Mouse (Mus musculus) embryonic stem cell, embryonic (primary cell): ENCODE data around the gene Isoc2b.

Experiments
- CTCF ChIA-PET, 4 experiments: fragments of 300-600 bp in 2 of 4; fragments of 350-600 bp in 2 of 4; sonication (Branson Sonifier 250); formaldehyde crosslinking; loops; one replicate each; lab custom pipeline; 2022; ENCODE audit warnings: inconsistent platforms in 2 of 4; lab: Charles Lee
- POLR2A ChIA-PET, 4 experiments: fragments of 300-600 bp in 2 of 4; fragments of 350-600 bp in 2 of 4; sonication (Branson Sonifier 250); formaldehyde crosslinking; loops; one replicate each; lab custom pipeline; 2022; ENCODE audit warnings: antibody characterized with exemption in 4 of 4, inconsistent platforms in 1 of 4; lab: Charles Lee

Isoc2b gene

DNA sequence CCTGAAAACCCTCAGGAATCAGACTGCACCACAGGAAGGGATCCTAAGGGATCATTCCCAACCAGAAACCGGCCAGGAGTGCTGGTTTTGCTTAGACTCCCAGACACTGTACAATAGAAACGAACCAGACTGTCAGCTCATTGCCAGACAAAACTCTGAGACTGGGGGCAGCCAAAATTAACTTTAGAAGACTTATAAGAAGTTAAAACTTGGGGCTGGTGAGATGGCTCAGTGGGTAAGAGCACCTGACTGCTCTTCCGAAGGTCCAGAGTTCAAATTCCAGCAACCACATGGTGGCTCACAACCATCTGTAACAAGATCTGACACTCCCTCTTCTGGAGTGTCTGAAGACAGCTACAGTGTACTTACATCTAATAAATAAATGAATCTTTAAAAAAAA lies 9.1 kb downstream of the Isoc2b start:
- POLR2A ChIA-PET = interaction anchor here in 3 of 4 experiments (0.6 to 1.6 kb wide), 9 partner anchors 9 to 1557 kb away, joined by 3 to 5 read pairs (median 4); partner anchors contain the start of genes Cox6b2 (in 1 of the 3), Isoc2a (in 1 of the 3), Isoc2b (in 1 of the 3) and Shisa7 (in 1 of the 3)
- CTCF ChIA-PET = interaction anchor here in 2 of 4 experiments (0.6 to 1.4 kb wide), 2 partner anchors 40 to 161 kb away, joined by 3 to 7 read pairs; no protein-coding TSS in a partner anchor

GRCm38 (mm10) chr7:4859418-4859978 lies 10.6 kb downstream of the Isoc2b start:
- POLR2A ChIA-PET = interaction anchor here in 3 of 4 experiments (0.8 to 1.9 kb wide), 11 partner anchors 15 to 71 kb away, joined by 3 to 5 read pairs (median 4); partner anchors contain the start of genes Ube2s (in 3 of the 3), Isoc2a (in 2 of the 3), Rpl28 (in 1 of the 3) and Shisa7 (in 1 of the 3)
- CTCF ChIA-PET = interaction anchor here in 1 of 4 experiments (1.3 kb wide), 1 partner anchor 41 kb away, joined by 3 read pairs; no protein-coding TSS in a partner anchor

GRCm38 (mm10) chr7:4857321-4857720 lies 12.7 kb downstream of the Isoc2b start:
- ChIA-PET POLR2A (interaction anchor here in 2 of 4 experiments (0.6 to 2.4 kb wide), 10 partner anchors 9 to 1692 kb away, joined by 3 to 7 read pairs (median 4); partner anchors contain the start of genes Ube2s (in 2 of the 2), Cox6b2 (in 1 of the 2), Fiz1 (in 1 of the 2) and Isoc2a (in 1 of the 2)), CTCF (interaction anchor here in 2 of 4 experiments (0.6 kb wide), 2 partner anchors 68 to 1964 kb away, joined by 4 to 6 read pairs; partner anchors contain the start of gene Ssc5d (in 1 of the 2))

GRCm38 (mm10) chr7:4856508-4856907 lies 13.6 kb downstream of the Isoc2b start:
- CTCF ChIA-PET = interaction anchor here in 3 of 4 experiments (0.6 to 1.8 kb wide), 3 partner anchors 69 to 1965 kb away, joined by 4 to 6 read pairs (median 4); partner anchors contain the start of gene Ssc5d (in 1 of the 3)

DNA sequence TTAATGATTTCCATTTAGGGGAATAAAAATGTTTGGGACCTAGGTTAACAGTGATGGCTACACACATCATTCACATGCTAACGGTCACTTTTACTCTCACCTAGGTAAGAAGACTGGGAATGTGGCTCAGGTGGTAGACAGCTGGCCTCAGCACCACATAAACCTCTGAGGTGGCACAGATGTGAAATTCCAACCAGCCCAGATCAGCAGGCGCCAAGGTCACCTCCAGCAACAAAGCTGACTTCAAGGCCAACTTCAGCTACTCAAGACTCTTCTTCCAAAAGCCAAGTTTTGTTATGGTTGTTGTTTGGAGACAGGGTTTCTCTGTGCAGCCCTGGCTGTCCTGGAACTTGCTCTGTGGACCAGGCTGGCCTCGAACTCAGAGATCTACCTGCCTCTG lies 16.4 kb downstream of the Isoc2b start:
- ChIA-PET POLR2A (interaction anchor here in 1 of 4 experiments (1.3 to 4.5 kb wide), 2 partner anchors 23 to 42 kb away, joined by 3 to 36 read pairs; partner anchors contain the start of genes Isoc2a and Ube2s), CTCF (interaction anchor here in 2 of 4 experiments (0.7 to 1.0 kb wide), 2 partner anchors 47 to 87 kb away, joined by 3 to 4 read pairs; no protein-coding TSS in a partner anchor)

More at GRCm38 (mm10) chr7:4856508-4856907, 13.6 kb downstream of the Isoc2b start:
- POLR2A ChIA-PET = interaction anchor here in 3 of 4 experiments (0.6 to 2.4 kb wide), 8 partner anchors 10 to 64 kb away, joined by 3 to 7 read pairs (median 4); partner anchors contain the start of genes Isoc2a (in 2 of the 3), Ube2s (in 2 of the 3) and Rpl28 (in 1 of the 3)

- POLR2A ChIA-PET = interaction anchor here in 3 of 4 experiments (0.6 to 4.5 kb wide), 20 partner anchors 9 to 326 kb away, joined by 3 to 36 read pairs (median 4); partner anchors contain the start of genes Isoc2a (in 2 of the 3), Ube2s (in 2 of the 3), Hspbp1 (in 1 of the 3) and Rpl28 (in 1 of the 3)
- CTCF ChIA-PET = interaction anchor here in 2 of 4 experiments (0.6 kb wide), 2 partner anchors 83 to 222 kb away, joined by 3 to 5 read pairs; no protein-coding TSS in a partner anchor
These were observed 18.8 kb downstream of the Isoc2b start for GRCm38 (mm10) chr7:4851315-4851688.

GRCm38 (mm10) chr7:4850621-4851314 lies 19.3 kb downstream of the Isoc2b start:
- CTCF ChIA-PET = interaction anchor here in 1 of 4 experiments (0.9 kb wide), 1 partner anchor 52 kb away, joined by 3 read pairs; no protein-coding TSS in a partner anchor
- POLR2A ChIA-PET = interaction anchor here in 3 of 4 experiments (0.6 to 4.5 kb wide), 17 partner anchors 9 to 325 kb away, joined by 3 to 36 read pairs (median 4); partner anchors contain the start of genes Isoc2a (in 2 of the 3), Ube2s (in 2 of the 3), Hspbp1 (in 1 of the 3) and Rpl28 (in 1 of the 3)

DNA sequence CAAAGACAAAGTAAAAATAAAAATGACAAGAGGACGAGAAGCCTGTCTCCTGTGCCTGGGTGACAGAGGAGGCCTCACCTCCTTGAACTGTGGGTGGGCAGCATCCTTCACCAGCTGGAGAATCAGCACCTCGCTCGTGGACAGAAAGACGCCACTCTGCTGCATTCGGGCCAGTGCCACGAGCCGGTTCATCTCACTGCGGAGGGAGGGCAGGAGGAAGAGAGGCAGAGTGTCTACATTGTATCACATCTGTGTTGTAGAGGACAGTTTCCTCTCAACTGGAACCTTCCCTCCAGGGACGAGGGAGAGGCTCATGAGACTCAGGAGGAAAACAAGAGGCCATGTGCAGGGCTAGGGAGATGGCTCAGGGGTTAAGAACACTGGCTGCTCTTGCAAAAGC lies 20.7 kb downstream of the Isoc2b start:
- ChIA-PET CTCF (no interaction called here), POLR2A (interaction anchor here in 1 of 4 experiments (1.2 to 1.7 kb wide), 2 partner anchors 37 to 57 kb away, joined by 5 to 11 read pairs; partner anchors contain the start of genes Rpl28 and Ube2s)

DNA sequence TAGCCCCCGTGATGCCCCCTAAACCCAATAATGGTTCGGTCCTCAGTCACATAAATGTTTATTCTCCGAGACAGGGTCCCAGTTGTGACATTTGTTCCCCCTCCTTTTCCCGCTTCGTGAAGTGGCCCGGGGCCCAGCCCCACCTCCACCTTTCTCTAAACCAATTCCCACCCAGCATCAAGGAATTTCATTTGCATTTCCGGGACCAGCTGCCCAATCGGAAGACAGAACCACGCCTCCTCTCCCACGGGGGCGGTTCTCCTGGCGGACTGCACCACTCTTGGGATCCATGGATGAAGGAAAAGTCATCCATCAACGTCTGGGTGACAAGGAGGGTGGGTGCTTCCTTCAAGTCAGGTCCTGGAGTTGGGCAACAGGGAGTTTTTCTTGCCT lies 25.1 kb downstream of the Isoc2b start:
- CTCF ChIA-PET = interaction anchor here in 3 of 4 experiments (0.6 to 2.5 kb wide), 6 partner anchors 8 to 95 kb away, joined by 3 to 9 read pairs (median 4); partner anchors contain the start of gene Isoc2a (in 1 of the 3)
- POLR2A ChIA-PET = interaction anchor here (0.6 to 4.2 kb wide), 51 partner anchors 8 to 1541 kb away, joined by 3 to 45 read pairs (median 5); partner anchors contain the start of genes Isoc2a (in 3 of the 4), Ube2s (in 3 of the 4), Cox6b2 (in 2 of the 4) and Fiz1 (in 2 of the 4)

GRCm38 (mm10) chr7:4844245-4844916 lies 25.7 kb downstream of the Isoc2b start, which contains the start of gene Shisa7:
Gene Shisa7, minus strand, starts transcription at chr7:4844696.
- POLR2A ChIA-PET = interaction anchor here (0.6 to 4.2 kb wide), 51 partner anchors 8 to 1541 kb away, joined by 3 to 45 read pairs (median 4); partner anchors contain the start of genes Isoc2a (in 3 of the 4), Ube2s (in 3 of the 4), Cox6b2 (in 2 of the 4) and Fiz1 (in 2 of the 4)
- CTCF ChIA-PET = interaction anchor here in 3 of 4 experiments (0.6 to 1.4 kb wide), 6 partner anchors 8 to 96 kb away, joined by 3 to 9 read pairs (median 4); partner anchors contain the start of gene Isoc2a (in 1 of the 3)

GRCm38 (mm10) chr7:4843604-4844244 lies 26.3 kb downstream of the Isoc2b start:
- CTCF ChIA-PET = interaction anchor here in 1 of 4 experiments (0.9 kb wide), 1 partner anchor 68 kb away, joined by 4 read pairs; no protein-coding TSS in a partner anchor
- POLR2A ChIA-PET = interaction anchor here in 3 of 4 experiments (0.8 to 4.2 kb wide), 14 partner anchors 20 to 170 kb away, joined by 3 to 45 read pairs (median 12); partner anchors contain the start of genes Ube2s (in 3 of the 3), Cox6b2 (in 1 of the 3), Fiz1 (in 1 of the 3) and Rpl28 (in 1 of the 3)

GRCm38 (mm10) chr7:4842634-4843131 lies 27.4 kb downstream of the Isoc2b start:
- ChIA-PET CTCF (interaction anchor here in 2 of 4 experiments (0.6 to 1.6 kb wide), 5 partner anchors 23 to 280 kb away, joined by 3 to 6 read pairs (median 4); no protein-coding TSS in a partner anchor), POLR2A (interaction anchor here (0.6 to 22.0 kb wide), 36 partner anchors 9 to 329 kb away, joined by 3 to 646 read pairs (median 6); partner anchors contain the start of genes Ube2s (in 3 of the 4), Isoc2a (in 2 of the 4), Rpl28 (in 2 of the 4) and Cox6b2 (in 1 of the 4))

- CTCF ChIA-PET = interaction anchor here in 1 of 4 experiments (0.7 to 1.6 kb wide), 3 partner anchors 24 to 58 kb away, joined by 3 to 6 read pairs (median 3); no protein-coding TSS in a partner anchor
These were observed 28.0 kb downstream of the Isoc2b start for GRCm38 (mm10) chr7:4842077-4842476.

GRCm38 (mm10) chr7:4837639-4838038 lies 32.4 kb downstream of the Isoc2b start:
- CTCF ChIA-PET = interaction anchor here in 2 of 4 experiments (1.2 to 2.8 kb wide), 3 partner anchors 8 to 31 kb away, joined by 3 to 12 read pairs (median 5); no protein-coding TSS in a partner anchor
- POLR2A ChIA-PET = interaction anchor here in 3 of 4 experiments (0.6 to 22.0 kb wide), 31 partner anchors 9 to 315 kb away, joined by 3 to 646 read pairs (median 4); partner anchors contain the start of genes Ube2s (in 3 of the 3), Rpl28 (in 2 of the 3), Fiz1 (in 1 of the 3) and Isoc2a (in 1 of the 3)

More at GRCm38 (mm10) chr7:4842077-4842476, 28.0 kb downstream of the Isoc2b start:
- POLR2A ChIA-PET = interaction anchor here (0.6 to 22.0 kb wide), 46 partner anchors 9 to 329 kb away, joined by 3 to 646 read pairs (median 5); partner anchors contain the start of genes Ube2s (in 3 of the 4), Isoc2a (in 2 of the 4), Rpl28 (in 2 of the 4) and Cox6b2 (in 1 of the 4)
